27 mouse cellular contexts compared by ENCODE assay signal in genomic region chr16:32602193-32602685, GRCm38 (mm10). TPM values are rescaled to one million over a fixed set of nuclear protein-coding genes. Genes with fewer than 3 reads are reported as not detected.
A peak's percentile ranks its signal among the peaks of the same experiment; 100 is the strongest.
DNase-seq lines count a peak whose midpoint lies in the region; ATAC-seq lines count a peak whose summit lies in the region.
"Had no signal": no experiment of that assay in that cellular context is flagged by ENCODE, and none has a peak within 500 bp of the region (broad histone marks: within the 10 kb centered on the region; RNA-seq: fewer than 3 reads in every experiment).

No protein-coding gene starts in this region.

- no peak overlapping the region for H3K4me2 ChIP-seq in liver, embryonic 13.5 days
- no peak overlapping the region for H3K4me2 ChIP-seq in liver, embryonic 11.5 days
- no peak overlapping the region for H3K4me2 ChIP-seq in lung, embryonic 15.5 days
- H3K4me2 ChIP-seq: forebrain, embryonic 13.5 days; heart, embryonic 12.5 days; heart, embryonic 15.5 days; hindbrain, embryonic 13.5 days had no signal

- peak overlapping the region; percentile 48; the same call in 1 of the 2 replicates for H3K27ac ChIP-seq in liver, embryonic 13.5 days
- no peak overlapping the region for H3K27ac ChIP-seq in liver, embryonic 11.5 days (ENCODE audit: low read depth, low read length)
- peak overlapping the region; percentile 49 for H3K27ac ChIP-seq in lung, embryonic 15.5 days
- H3K27ac ChIP-seq: forebrain, embryonic 10.5 days; forebrain, embryonic 13.5 days; heart, embryonic 15.5 days; hindbrain, embryonic 10.5 days; hindbrain, embryonic 13.5 days had no signal

- H3K36me3 ChIP-seq in liver, embryonic 13.5 days: no peaks in the 10 kb centered on the region
- H3K36me3 ChIP-seq in liver, embryonic 11.5 days (ENCODE audit: control insufficient read depth, insufficient read depth, low read length): no peaks in the 10 kb centered on the region
- H3K36me3 ChIP-seq in lung, embryonic 15.5 days: no peaks in the 10 kb centered on the region
- H3K36me3 ChIP-seq: forebrain, embryonic 10.5 days; G1E; heart, embryonic 12.5 days; heart, embryonic 15.5 days; hindbrain, embryonic 10.5 days; hindbrain, embryonic 13.5 days had no signal

- H3K9ac ChIP-seq in liver, embryonic 13.5 days: no peak overlapping the region
- H3K9ac ChIP-seq in liver, embryonic 11.5 days (ENCODE audit: low read depth, low read length): no peak overlapping the region
- H3K9ac ChIP-seq in lung, embryonic 15.5 days: no peak overlapping the region
- H3K9ac ChIP-seq: forebrain, embryonic 13.5 days; heart, embryonic 12.5 days; heart, embryonic 15.5 days; hindbrain, embryonic 13.5 days had no signal

- 88% methylated on average over 3 of the region's 3 CpGs for WGBS in liver, embryonic 13.5 days (ENCODE audit: insufficient replicate concordance)
- 78% methylated on average over 3 of the region's 3 CpGs for WGBS in liver, embryonic 11.5 days
- 59% methylated on average over 3 of the region's 3 CpGs for WGBS in lung, embryonic 15.5 days

- no peaks in the 10 kb centered on the region for H3K27me3 ChIP-seq in liver, embryonic 13.5 days
- no peaks in the 10 kb centered on the region for H3K27me3 ChIP-seq in liver, embryonic 11.5 days (replicated peaks; ENCODE audit: control insufficient read depth, insufficient read depth, low read length)
- H3K27me3 ChIP-seq in lung, embryonic 15.5 days: no peaks in the 10 kb centered on the region
- H3K27me3 ChIP-seq: CH12.LX; forebrain, embryonic 13.5 days; heart, embryonic 12.5 days; heart, embryonic 15.5 days; hindbrain, embryonic 13.5 days; Patski had no signal

- H3K4me1 ChIP-seq in liver, embryonic 13.5 days (replicated peaks): peaks cover 24% of the 10 kb centered on the region
- peaks cover 5% of the 10 kb centered on the region; the same call in 1 of the 2 replicates for H3K4me1 ChIP-seq in liver, embryonic 11.5 days (replicated peaks; ENCODE audit: control insufficient read depth, insufficient read depth, low read length)
- peaks cover 5% of the 10 kb centered on the region; the same call in 1 of the 2 replicates for H3K4me1 ChIP-seq in lung, embryonic 15.5 days
- H3K4me1 ChIP-seq: forebrain, embryonic 13.5 days; hindbrain, embryonic 13.5 days had no signal

- H3K4me3 ChIP-seq in liver, embryonic 13.5 days (replicated peaks): no peak overlapping the region
- no peak overlapping the region for H3K4me3 ChIP-seq in liver, embryonic 11.5 days (ENCODE audit: low read depth, low read length)
- no peak overlapping the region for H3K4me3 ChIP-seq in lung, embryonic 15.5 days
- H3K4me3 ChIP-seq: forebrain, embryonic 10.5 days; forebrain, embryonic 13.5 days; heart, embryonic 12.5 days; heart, embryonic 15.5 days; hindbrain, embryonic 10.5 days; hindbrain, embryonic 13.5 days had no signal

- ATAC-seq in liver, embryonic 13.5 days (ENCODE audit: low read depth): no peak
- ATAC-seq in liver, embryonic 11.5 days (replicated peaks; ENCODE audit: low FRiP score): no peak
- ATAC-seq in lung, embryonic 15.5 days (ENCODE audit: borderline replicate concordance, extremely low read depth, low FRiP score, low TSS enrichment): peak; percentile 64
- ATAC-seq: forebrain, embryonic 13.5 days; forebrain, embryonic 16.5 days; hindbrain, embryonic 16.5 days; Patski had no signal

- no peak for DNase-seq in liver, embryonic 13.5 days
- DNase-seq in liver, embryonic 11.5 days (ENCODE audit: low spot score): no peak
- no peak for DNase-seq in lung, postnatal 14 days
- DNase-seq in lung, postnatal 25 days (ENCODE audit: low spot score): peak; percentile 59
- DNase-seq in ovary, postnatal 14 days (ENCODE audit: low spot score): no peak
- DNase-seq: adrenal gland, postnatal 10 days; adrenal gland, postnatal 36 days; B cell, adult 2 months; cerebellum, adult 18-20 months; cerebellum, adult 9-10 months; cerebellum, postnatal 14 days; gastrocnemius, postnatal 10 days; gastrocnemius, postnatal 36 days; heart, postnatal 10 days; heart, postnatal 36 days had no signal

- no peaks in the 10 kb centered on the region for H3K9me3 ChIP-seq in liver, embryonic 13.5 days (replicated peaks)
- H3K9me3 ChIP-seq in liver, embryonic 11.5 days (ENCODE audit: control insufficient read depth, low read length): no peaks in the 10 kb centered on the region
- H3K9me3 ChIP-seq in lung, embryonic 15.5 days: no peaks in the 10 kb centered on the region
- H3K9me3 ChIP-seq: forebrain, embryonic 10.5 days; forebrain, embryonic 13.5 days; G1E; heart, embryonic 12.5 days; heart, embryonic 15.5 days; hindbrain, embryonic 10.5 days; hindbrain, embryonic 13.5 days had no signal

RNA-seq across cellular contexts. Expression of gene Tfrc, which starts 6.5 kb away (rescaled TPM):
- 262 and 322 TPM in 2 replicates for polyA plus RNA-seq in liver, embryonic 13.5 days (2015; fragmentation: Nextera tagmentation; extraction: Ambion mirVana)
- polyA plus RNA-seq in liver, embryonic 11.5 days (2014; fragmentation: Nextera tagmentation; extraction: Ambion mirVana): 220 and 245 TPM in 2 replicates
- 50.5 and 53.8 TPM in 2 replicates for polyA plus RNA-seq in lung, embryonic 15.5 days (2015; fragmentation: Nextera tagmentation; extraction: Ambion mirVana)

RNA-seq across cellular contexts. Expression of gene Tnk2, which starts 41.4 kb away (rescaled TPM):
- polyA plus RNA-seq in liver, embryonic 13.5 days (2015; fragmentation: Nextera tagmentation; extraction: Ambion mirVana): 4.2 and 4.9 TPM in 2 replicates
- 10.8 and 11.6 TPM in 2 replicates for polyA plus RNA-seq in liver, embryonic 11.5 days (2014; fragmentation: Nextera tagmentation; extraction: Ambion mirVana)
- 17.2 and 17.6 TPM in 2 replicates for polyA plus RNA-seq in lung, embryonic 15.5 days (2015; fragmentation: Nextera tagmentation; extraction: Ambion mirVana)
